Mouse (Mus musculus): Measurements from ENCODE around the gene Gpr180. TPM values are rescaled to one million over a fixed set of nuclear protein-coding genes. Genes with fewer than 3 reads are reported as not detected.
"Not testable (repeated sequence)": the region's sequence is repeated elsewhere in the genome, so short reads cannot be mapped to it uniquely, and the experiment has no call there.

Gene Gpr180
- total RNA-seq, 2 experiments from 2014 or later: 20.8 to 22.2 TPM

DNA sequence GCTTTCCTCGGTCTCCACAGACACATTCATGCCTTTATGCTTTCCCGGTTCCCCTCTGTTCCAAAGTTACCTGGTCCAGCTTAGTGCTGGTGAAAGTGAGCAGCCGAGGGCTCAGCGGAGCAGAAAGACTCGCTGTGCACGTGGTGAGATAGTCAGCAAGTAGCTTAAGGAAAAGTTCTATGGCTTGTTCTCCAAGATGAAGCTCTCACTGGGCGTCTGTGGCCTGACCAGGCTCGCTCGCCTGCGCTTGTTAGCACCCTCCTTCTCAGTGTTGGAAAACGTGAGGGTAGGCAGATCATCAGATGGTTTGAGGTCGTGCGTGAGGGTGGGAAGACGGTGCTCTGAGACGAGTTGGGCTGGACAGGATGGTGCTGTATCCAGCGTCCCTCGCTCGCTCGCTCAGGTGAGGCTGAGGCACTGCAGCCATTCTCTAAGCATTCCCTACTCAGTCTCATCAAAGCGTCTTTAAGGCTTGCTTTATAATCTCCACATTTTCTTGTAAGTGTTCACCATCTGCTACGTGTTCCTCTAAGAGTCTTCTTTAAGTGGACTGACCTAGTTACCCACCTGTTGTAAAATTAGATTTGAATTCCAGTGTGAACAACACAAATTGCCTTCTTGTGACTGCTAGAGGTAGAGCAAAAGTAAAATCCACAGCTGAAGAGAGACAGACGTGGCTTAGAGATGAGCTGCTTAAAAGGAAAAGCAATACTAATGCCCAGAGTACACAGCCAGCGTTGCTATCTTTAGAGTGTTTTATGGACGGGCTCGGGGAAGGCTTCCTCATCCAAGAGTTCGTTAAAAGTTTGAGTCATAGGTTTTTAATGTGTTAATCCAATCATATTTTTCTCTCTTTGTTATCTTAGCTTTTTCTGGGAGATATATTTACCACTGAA is 13.9 kb downstream of the Gpr180 start:
- no peak for DNase-seq

GRCm38 (mm10) chr14:118151651-118152293 is 14.8 kb downstream of the Gpr180 start:
- DNase-seq: peak; percentile 21 to 34
- intact Hi-C loops (cut with DNase I): loop anchor here (1.0 kb wide), 1 partner anchor 146 kb away; no protein-coding TSS in a partner anchor

More for the DNA sequence above, 13.9 kb downstream of the Gpr180 start:
- intact Hi-C loops (cut with DNase I): no loop called here

- no peak for DNase-seq
- intact Hi-C loops (cut with DNase I): loop anchor here (1.0 kb wide), 1 partner anchor 147 kb away; no protein-coding TSS in a partner anchor
Observed at GRCm38 (mm10) chr14:118152294-118152651, 15.3 kb downstream of the Gpr180 start.

DNA sequence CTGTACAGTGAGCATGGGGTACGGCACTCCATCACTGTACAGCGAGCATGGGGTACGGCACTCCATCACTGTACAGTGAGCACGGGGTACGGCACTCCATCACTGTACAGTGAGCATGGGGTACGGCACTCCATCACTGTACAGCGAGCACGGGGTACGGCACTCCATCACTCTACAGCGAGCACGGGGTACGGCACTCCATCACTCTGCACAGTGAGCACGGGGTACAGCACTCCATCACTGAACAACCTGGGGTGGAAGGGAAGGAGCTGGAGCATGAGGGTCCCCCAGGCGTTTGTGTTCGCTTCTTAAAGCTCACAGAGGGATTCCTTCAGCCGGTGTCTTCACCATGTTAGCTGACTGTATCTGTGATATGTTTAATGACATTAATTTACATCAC is 19.1 kb downstream of the Gpr180 start:
- not testable (repeated sequence) for DNase-seq
- intact Hi-C loops (cut with DNase I): loop anchor here (5.0 kb wide), 1 partner anchor 436 kb away; no protein-coding TSS in a partner anchor

DNA sequence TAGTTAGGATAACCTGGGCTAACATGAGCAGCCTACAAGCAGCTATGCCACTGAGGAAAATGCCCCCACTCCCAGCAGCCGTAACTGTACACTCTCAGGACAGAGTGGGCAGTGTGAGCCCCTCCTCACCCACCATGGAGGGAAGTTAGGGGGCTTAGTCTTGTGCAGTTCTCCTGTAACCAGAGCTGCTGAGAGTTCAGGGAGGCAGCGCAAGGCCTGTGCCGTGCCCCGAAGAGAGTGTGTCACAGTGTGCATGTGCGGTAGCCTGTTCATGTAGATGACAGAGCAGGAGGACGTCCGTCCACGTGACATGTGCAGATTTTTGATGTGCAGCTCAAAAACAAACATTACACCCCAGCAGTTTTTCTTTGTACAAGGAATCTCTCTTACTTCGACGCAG is 19.8 kb downstream of the Gpr180 start:
- no peak for DNase-seq
- intact Hi-C loops (cut with DNase I): loop anchor here (1.0 to 5.0 kb wide), 2 partner anchors 24 to 436 kb away; no protein-coding TSS in a partner anchor

- DNase-seq: peak; percentile 59 to 68
- intact Hi-C loops (cut with DNase I): loop anchor here (1.0 to 5.0 kb wide), 2 partner anchors 23 to 435 kb away; no protein-coding TSS in a partner anchor
Observed at GRCm38 (mm10) chr14:118157146-118157545, 20.2 kb downstream of the Gpr180 start.

DNA sequence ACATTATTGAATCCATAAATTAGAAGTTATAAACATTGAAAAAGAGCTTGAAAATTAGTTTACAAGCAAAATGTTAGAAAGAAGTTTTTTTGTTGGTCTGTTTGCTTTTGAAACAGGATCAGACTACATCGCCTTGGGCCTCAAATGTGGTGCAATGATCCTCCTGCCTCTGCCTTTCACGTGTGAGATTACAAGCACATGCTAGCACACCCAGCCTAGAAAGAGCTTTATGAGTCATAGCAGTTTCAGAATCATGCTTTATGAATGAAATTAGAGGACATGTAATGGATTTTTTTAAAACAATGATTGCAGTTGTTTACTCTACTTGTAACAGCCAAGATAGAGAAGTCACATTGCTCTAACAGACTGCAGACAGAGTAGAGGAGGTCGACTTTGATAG is 24.8 kb downstream of the Gpr180 start:
- no peak for DNase-seq
- intact Hi-C loops (cut with DNase I): no loop called here

DNA sequence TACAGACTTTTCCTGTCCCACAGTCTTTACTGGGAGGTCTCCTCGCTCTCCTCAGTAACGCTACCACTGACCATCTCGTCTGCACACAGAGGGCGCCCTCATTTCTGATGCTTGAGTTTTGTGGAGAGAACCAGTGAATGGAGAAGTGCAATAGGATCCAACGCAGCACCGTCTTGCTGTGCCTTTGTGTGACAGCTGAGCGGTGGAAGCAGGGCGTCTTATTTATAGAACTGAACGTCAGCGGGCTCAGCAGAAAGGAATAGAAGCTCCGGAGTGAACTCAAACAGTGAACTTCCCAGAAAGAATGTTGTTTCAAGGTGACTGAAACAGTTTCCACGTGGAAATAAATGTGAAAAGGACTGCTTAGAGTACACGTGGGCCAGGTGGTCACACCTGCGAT is 25.7 kb downstream of the Gpr180 start:
- DNase-seq: no peak
- intact Hi-C loops (cut with DNase I): no loop called here

- DNase-seq: no peak
- intact Hi-C loops (cut with DNase I): no loop called here
Observed at GRCm38 (mm10) chr14:118168776-118169175, 31.8 kb downstream of the Gpr180 start.

DNA sequence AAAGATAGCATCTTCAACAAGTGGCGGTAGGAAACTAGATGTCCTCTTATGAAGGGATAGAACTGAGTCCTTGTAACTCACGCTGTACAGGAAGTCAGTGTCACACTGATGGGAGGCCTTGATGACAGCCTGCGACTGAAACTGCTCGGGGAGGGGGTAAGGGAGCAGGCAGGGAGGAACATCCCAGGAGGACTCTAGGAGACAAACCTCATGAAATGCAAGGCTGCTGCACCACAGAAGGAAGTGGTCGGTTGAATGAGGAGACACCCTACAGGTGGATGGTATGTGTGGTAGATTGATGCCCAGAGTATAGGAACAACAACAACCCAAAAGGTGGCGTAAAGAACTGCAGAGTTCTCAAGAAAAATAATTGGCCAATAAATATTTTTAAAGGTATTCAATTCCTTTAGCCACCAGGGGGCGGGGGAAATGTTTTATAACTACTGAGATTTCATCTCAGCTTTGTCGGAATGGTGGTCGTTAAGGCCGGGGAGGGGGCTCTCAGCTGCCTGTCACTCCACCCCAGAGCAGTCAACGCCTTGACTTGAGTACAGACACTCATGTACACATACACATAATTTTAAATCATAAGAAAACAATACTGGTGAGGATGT is 36.7 kb downstream of the Gpr180 start:
- intact Hi-C loops (cut with DNase I): no loop called here
- no peak for DNase-seq

GRCm38 (mm10) chr14:118175071-118175693 is 38.2 kb downstream of the Gpr180 start:
- intact Hi-C loops (cut with DNase I): no loop called here
- no peak for DNase-seq

- intact Hi-C loops (cut with DNase I): no loop called here
- no peak for DNase-seq
Observed at GRCm38 (mm10) chr14:118175694-118176085, 38.7 kb downstream of the Gpr180 start.

- intact Hi-C loops (cut with DNase I): no loop called here
- DNase-seq: no peak
Observed at GRCm38 (mm10) chr14:118179251-118179650, 42.3 kb downstream of the Gpr180 start.

- intact Hi-C loops (cut with DNase I): loop anchor here (1.0 kb wide), 1 partner anchor 22 kb away; no protein-coding TSS in a partner anchor
- no peak for DNase-seq
Observed at GRCm38 (mm10) chr14:118179701-118180100, 42.7 kb downstream of the Gpr180 start.

GRCm38 (mm10) chr14:118180117-118180557 is 43.2 kb downstream of the Gpr180 start:
- intact Hi-C loops (cut with DNase I): loop anchor here (1.0 kb wide), 1 partner anchor 23 kb away; no protein-coding TSS in a partner anchor
- DNase-seq: peak; percentile 69 to 73

GRCm38 (mm10) chr14:118180711-118181177 is 43.8 kb downstream of the Gpr180 start:
- peak; percentile 54 to 59 for DNase-seq
- intact Hi-C loops (cut with DNase I): loop anchor here (1.0 kb wide), 1 partner anchor 23 kb away; no protein-coding TSS in a partner anchor

DNA sequence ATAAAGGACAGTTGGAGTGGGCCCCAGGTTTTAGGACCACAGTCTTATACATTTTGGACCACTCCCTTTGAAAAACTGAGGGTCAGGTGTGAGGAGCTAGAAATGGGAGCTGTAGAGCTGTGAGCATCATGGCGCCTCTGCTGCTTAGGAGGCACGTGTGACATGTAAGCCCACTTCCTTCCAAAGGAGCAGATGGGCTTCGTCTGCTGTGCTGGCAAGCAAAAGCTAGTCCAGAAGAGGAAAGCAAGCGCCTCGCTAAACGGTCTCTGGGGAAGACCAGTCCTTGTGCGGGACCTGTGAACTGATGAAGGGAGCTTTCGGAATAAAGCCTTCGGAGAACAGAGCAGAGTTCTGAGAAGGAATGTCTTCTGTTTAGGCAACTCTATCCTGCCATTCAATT is 54.5 kb downstream of the Gpr180 start:
- intact Hi-C loops (cut with DNase I): no loop called here
- peak in 1 of 2 experiments; percentile 18 for DNase-seq

- no peak for DNase-seq
- intact Hi-C loops (cut with DNase I): no loop called here
Observed at GRCm38 (mm10) chr14:118193001-118193628, 56.2 kb downstream of the Gpr180 start.

DNA sequence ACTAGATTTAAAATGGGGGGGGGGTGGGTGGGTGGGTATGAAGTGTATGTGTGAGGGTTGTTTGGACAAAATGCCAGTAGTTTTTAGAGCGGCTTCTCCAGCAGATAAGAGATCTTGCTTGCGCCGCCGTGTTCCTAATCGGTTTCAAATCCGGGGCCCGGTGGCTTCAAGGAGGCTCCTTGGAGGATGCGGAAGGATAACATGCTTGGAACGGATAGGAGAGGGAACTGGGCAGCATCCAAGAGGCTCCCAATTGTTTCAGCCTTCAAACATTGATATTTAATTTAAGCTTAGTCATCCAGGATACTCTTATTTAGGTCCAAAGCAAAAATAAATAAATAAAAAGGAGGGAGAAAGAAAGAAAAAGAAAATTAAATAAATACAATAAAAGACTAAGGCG is 56.7 kb downstream of the Gpr180 start:
- intact Hi-C loops (cut with DNase I): no loop called here
- no peak for DNase-seq
